Mouse (Mus musculus): Measurements from ENCODE around the gene Tbc1d14. TPM values are rescaled to one million over a fixed set of nuclear protein-coding genes. Genes with fewer than 3 reads are reported as not detected.

Tbc1d14 gene
- polyA plus RNA-seq, 1 experiment from 2014 or later = 39.7 TPM

- H3K36me3 ChIP-seq (ENCODE audit: insufficient read depth, low read length) = peaks cover 9% of the 10 kb centered on the region; the same call in 1 of the 2 replicates
- no peak for TF ChIP-seq CTCF (IDR thresholded peaks at IDR 0.05; ENCODE audit: low read depth)
- peaks cover 13% of the 10 kb centered on the region for H3K4me1 ChIP-seq (replicated peaks; ENCODE audit: insufficient read depth, low read length)
- H3K27me3 ChIP-seq (ENCODE audit: insufficient read depth, low read length) = no peaks in the 10 kb centered on the region
- DNase-seq (ENCODE audit: low spot score) = no peak
- no peak overlapping the region for H3K4me2 ChIP-seq (ENCODE audit: low read length)
- no peak overlapping the region for H3K9ac ChIP-seq (ENCODE audit: low read depth, low read length)
- ATAC-seq (replicated peaks; ENCODE audit: low FRiP score, low read depth) = peak; percentile 85
- no peaks in the 10 kb centered on the region for H3K9me3 ChIP-seq (replicated peaks; ENCODE audit: low read length)
- H3K4me3 ChIP-seq (replicated peaks; ENCODE audit: low read depth, low read length) = no peak overlapping the region
- 50% methylated on average over 4 of the region's 4 CpGs for WGBS
- peak overlapping the region; percentile 67; the same call in 1 of the 2 replicates for H3K27ac ChIP-seq
These were observed 25.0 kb downstream of the Tbc1d14 start for GRCm38 (mm10) chr5:36568118-36568517.

- H3K9me3 ChIP-seq (replicated peaks; ENCODE audit: low read length) = no peaks in the 10 kb centered on the region
- peak overlapping the region; percentile 47; the same call in 1 of the 2 replicates for H3K27ac ChIP-seq
- ATAC-seq (replicated peaks; ENCODE audit: low FRiP score, low read depth) = no peak; the same call in none of the 2 replicates
- no peak for DNase-seq (ENCODE audit: low spot score)
- no peak overlapping the region for H3K4me2 ChIP-seq (ENCODE audit: low read length)
- peaks cover 13% of the 10 kb centered on the region for H3K4me1 ChIP-seq (replicated peaks; ENCODE audit: insufficient read depth, low read length)
- WGBS = 33% methylated on average over 2 of the region's 2 CpGs
- H3K36me3 ChIP-seq (ENCODE audit: insufficient read depth, low read length) = peaks cover 9% of the 10 kb centered on the region; the same call in 1 of the 2 replicates
- no peak overlapping the region for H3K9ac ChIP-seq (ENCODE audit: low read depth, low read length)
- H3K27me3 ChIP-seq (ENCODE audit: insufficient read depth, low read length) = no peaks in the 10 kb centered on the region
- no peak for TF ChIP-seq CTCF (IDR thresholded peaks at IDR 0.05; ENCODE audit: low read depth)
- no peak overlapping the region for H3K4me3 ChIP-seq (replicated peaks; ENCODE audit: low read depth, low read length)
These were observed 25.4 kb downstream of the Tbc1d14 start for GRCm38 (mm10) chr5:36567627-36568026.

- Histone ChIP-seq H3K27ac (no peak overlapping the region), H3K36me3 (ENCODE audit: insufficient read depth, low read length) (no peaks in the 10 kb centered on the region), H3K4me1 (replicated peaks; ENCODE audit: insufficient read depth, low read length) (peaks cover 25% of the 10 kb centered on the region), H3K4me3 (replicated peaks; ENCODE audit: low read depth, low read length) (no peak overlapping the region), H3K27me3 (ENCODE audit: insufficient read depth, low read length) (no peaks in the 10 kb centered on the region), H3K9ac (ENCODE audit: low read depth, low read length) (no peak overlapping the region), H3K4me2 (ENCODE audit: low read length) (no peak overlapping the region), H3K9me3 (replicated peaks; ENCODE audit: low read length) (no peaks in the 10 kb centered on the region)
- ATAC-seq (replicated peaks; ENCODE audit: low FRiP score, low read depth) = no peak
- WGBS = 76% methylated on average over 9 of the region's 9 CpGs
- no peak for TF ChIP-seq CTCF (IDR thresholded peaks at IDR 0.05; ENCODE audit: low read depth)
- DNase-seq (ENCODE audit: low spot score) = no peak
These were observed 28.5 kb downstream of the Tbc1d14 start for GRCm38 (mm10) chr5:36564530-36564929.

- no peak overlapping the region for H3K9ac ChIP-seq (ENCODE audit: low read depth, low read length)
- no peak overlapping the region for H3K4me2 ChIP-seq (ENCODE audit: low read length)
- H3K9me3 ChIP-seq (replicated peaks; ENCODE audit: low read length) = no peaks in the 10 kb centered on the region
- H3K27me3 ChIP-seq (ENCODE audit: insufficient read depth, low read length) = no peaks in the 10 kb centered on the region
- H3K4me1 ChIP-seq (replicated peaks; ENCODE audit: insufficient read depth, low read length) = peaks cover 25% of the 10 kb centered on the region
- WGBS = 79% methylated on average over 6 of the region's 6 CpGs
- H3K27ac ChIP-seq = no peak overlapping the region
- no peaks in the 10 kb centered on the region for H3K36me3 ChIP-seq (ENCODE audit: insufficient read depth, low read length)
- DNase-seq (ENCODE audit: low spot score) (no peak), ATAC-seq (replicated peaks; ENCODE audit: low FRiP score, low read depth) (no peak)
- H3K4me3 ChIP-seq (replicated peaks; ENCODE audit: low read depth, low read length) = no peak overlapping the region
- no peak for TF ChIP-seq CTCF (IDR thresholded peaks at IDR 0.05; ENCODE audit: low read depth)
These were observed 29.3 kb downstream of the Tbc1d14 start for GRCm38 (mm10) chr5:36563741-36564140.

GRCm38 (mm10) chr5:36562791-36563445 is 30.2 kb downstream of the Tbc1d14 start:
- H3K27me3 ChIP-seq (ENCODE audit: insufficient read depth, low read length) = no peaks in the 10 kb centered on the region
- ATAC-seq (replicated peaks; ENCODE audit: low FRiP score, low read depth) (no peak), DNase-seq (ENCODE audit: low spot score) (no peak)
- H3K4me3 ChIP-seq (replicated peaks; ENCODE audit: low read depth, low read length) = no peak overlapping the region
- no peak for TF ChIP-seq CTCF (IDR thresholded peaks at IDR 0.05; ENCODE audit: low read depth)
- WGBS = 85% methylated on average over 10 of the region's 10 CpGs
- H3K9me3 ChIP-seq (replicated peaks; ENCODE audit: low read length) = no peaks in the 10 kb centered on the region
- no peak overlapping the region for H3K27ac ChIP-seq
- no peak overlapping the region for H3K9ac ChIP-seq (ENCODE audit: low read depth, low read length)
- H3K4me1 ChIP-seq (replicated peaks; ENCODE audit: insufficient read depth, low read length) = peaks cover 28% of the 10 kb centered on the region
- no peaks in the 10 kb centered on the region for H3K36me3 ChIP-seq (ENCODE audit: insufficient read depth, low read length)
- H3K4me2 ChIP-seq (ENCODE audit: low read length) = no peak overlapping the region

GRCm38 (mm10) chr5:36561509-36561908 is 31.6 kb downstream of the Tbc1d14 start:
- no peak for ATAC-seq (replicated peaks; ENCODE audit: low FRiP score, low read depth)
- Histone ChIP-seq H3K27me3 (ENCODE audit: insufficient read depth, low read length) (no peaks in the 10 kb centered on the region), H3K9ac (ENCODE audit: low read depth, low read length) (no peak overlapping the region), H3K27ac (no peak overlapping the region), H3K36me3 (ENCODE audit: insufficient read depth, low read length) (no peaks in the 10 kb centered on the region), H3K4me2 (ENCODE audit: low read length) (no peak overlapping the region), H3K4me1 (replicated peaks; ENCODE audit: insufficient read depth, low read length) (peaks cover 24% of the 10 kb centered on the region), H3K9me3 (replicated peaks; ENCODE audit: low read length) (no peaks in the 10 kb centered on the region), H3K4me3 (replicated peaks; ENCODE audit: low read depth, low read length) (no peak overlapping the region)
- TF ChIP-seq CTCF (IDR thresholded peaks at IDR 0.05; ENCODE audit: low read depth) = no peak
- 68% methylated on average over 4 of the region's 4 CpGs for WGBS
- DNase-seq (ENCODE audit: low spot score) = no peak
